Mouse (Mus musculus) heart, postnatal 10 days (tissue): ENCODE results near the gene Atoh8. TPM values are rescaled to one million over a fixed set of nuclear protein-coding genes. Genes with fewer than 3 reads are reported as not detected.

Experiments used
- DNase-seq, 2 experiments: peaks; one replicate each; pipeline ENCODE4 v3.0.0; 2021
- intact Hi-C: fragments of 180-260 bp; cut with DNase I; formaldehyde crosslinking; loops from one replicate; pipeline ENCODE4 v1.15.1; 2025
- total RNA-seq, 2 experiments: library from RNA; stranded (reverse); gene quantifications; 2 replicates each; pipeline ENCODE4 v1.2.3; 2021

Atoh8 gene
- total RNA-seq, 2 experiments from 2014 or later, result 8.6 TPM

- peak; percentile 64 to 78 for DNase-seq
- intact Hi-C loops, result loop anchor here (1.0 to 10.0 kb wide), 2 partner anchors 235 to 298 kb away; no protein-coding TSS in a partner anchor
These were observed 73.1 kb downstream of the Atoh8 start for GRCm38 (mm10) chr6:72162155-72162890.

GRCm38 (mm10) chr6:72161751-72162150, 73.6 kb downstream of the Atoh8 start:
- intact Hi-C loops, result loop anchor here (1.0 to 10.0 kb wide), 2 partner anchors 234 to 297 kb away; no protein-coding TSS in a partner anchor
- DNase-seq, result no peak

GRCm38 (mm10) chr6:72160991-72161390, 74.4 kb downstream of the Atoh8 start:
- no peak for DNase-seq
- intact Hi-C loops, result loop anchor here (10.0 kb wide), 1 partner anchor 296 kb away; no protein-coding TSS in a partner anchor

GRCm38 (mm10) chr6:72159861-72160395, 75.4 kb downstream of the Atoh8 start:
- intact Hi-C loops, result loop anchor here (10.0 kb wide), 1 partner anchor 295 kb away; no protein-coding TSS in a partner anchor
- DNase-seq, result no peak

- no peak for DNase-seq
- intact Hi-C loops, result no loop called here
These were observed 76.2 kb downstream of the Atoh8 start for GRCm38 (mm10) chr6:72158966-72159764.

Other genes starting within 250 kb of the Atoh8 start
- 10 to 100 TPM; 22.4 to 36.0 TPM for gene St3gal5, start 138.0 kb downstream of the Atoh8 start, total RNA-seq
- gene Sftpb, start 69.0 kb upstream of the Atoh8 start, total RNA-seq, result not detected
- 10 to 100 TPM; 19.3 to 24.6 TPM for gene Usp39, start 109.6 kb upstream of the Atoh8 start, total RNA-seq
- 10 to 100 TPM; 13.4 to 13.9 TPM for gene 0610030E20Rik, start 111.7 kb upstream of the Atoh8 start, total RNA-seq
- gene Tmem150a, start 119.9 kb upstream of the Atoh8 start, total RNA-seq, result 10 to 100 TPM; 13.6 to 17.1 TPM
- gene Rnf181, start 131.4 kb upstream of the Atoh8 start, total RNA-seq, result 10 to 100 TPM; 45.6 to 51.5 TPM
- gene Vamp5, start 144.9 kb upstream of the Atoh8 start, total RNA-seq, result 10 to 100 TPM; 46.5 to 57.8 TPM
- gene Vamp8, start 155.1 kb upstream of the Atoh8 start, total RNA-seq, result 100 to 1,000 TPM in 1 of 2 experiments, 10 to 100 TPM in 1; 95.9 to 102 TPM
- gene Ggcx, start 178.7 kb upstream of the Atoh8 start, total RNA-seq, result 10 to 100 TPM; 24.5 to 27.7 TPM
- 100 to 1,000 TPM; 204 to 226 TPM for gene Mat2a, start 204.0 kb upstream of the Atoh8 start, total RNA-seq